Mouse (Mus musculus) A20 (cell line): ENCODE measurements around the gene Prpf8.

Source experiments
- DNase-seq: peaks from one replicate; pipeline ENCODE4 v3.0.0-alpha.2; 2011; ENCODE audit warnings: low read depth, low spot score

The Prpf8 gene

DNA sequence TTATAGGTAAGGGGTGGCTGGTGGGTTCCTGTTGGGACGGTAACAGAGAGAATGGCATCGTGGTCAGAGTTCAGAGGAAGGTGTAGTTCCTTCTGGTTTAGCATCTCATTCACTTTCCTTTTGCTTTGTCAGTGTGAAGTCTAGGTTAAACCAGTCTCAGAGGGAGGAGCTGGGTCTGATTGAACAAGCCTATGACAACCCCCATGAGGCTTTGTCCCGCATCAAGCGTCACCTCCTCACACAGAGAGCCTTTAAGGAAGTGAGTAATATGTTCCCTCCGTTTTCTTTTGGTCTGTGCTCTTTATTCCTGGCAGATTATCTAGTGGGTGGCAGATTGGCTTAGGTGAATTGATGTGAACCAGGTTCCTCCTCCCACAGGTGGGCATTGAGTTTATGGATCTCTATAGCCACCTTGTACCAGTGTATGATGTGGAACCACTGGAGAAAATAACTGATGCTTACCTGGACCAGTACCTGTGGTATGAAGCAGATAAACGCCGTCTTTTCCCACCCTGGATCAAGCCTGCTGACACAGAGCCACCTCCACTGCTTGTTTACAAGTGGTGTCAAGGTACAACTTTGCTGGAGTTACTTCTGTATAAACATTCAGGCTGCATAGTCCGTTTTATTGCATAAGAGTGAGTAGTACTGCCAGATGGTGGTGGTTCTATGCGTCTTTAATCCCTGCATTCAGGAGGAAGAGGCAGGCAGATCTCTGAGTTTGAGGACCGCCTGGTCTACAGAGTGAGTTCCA lies 7.9 kb downstream of the Prpf8 start:
- DNase-seq = no peak

DNA sequence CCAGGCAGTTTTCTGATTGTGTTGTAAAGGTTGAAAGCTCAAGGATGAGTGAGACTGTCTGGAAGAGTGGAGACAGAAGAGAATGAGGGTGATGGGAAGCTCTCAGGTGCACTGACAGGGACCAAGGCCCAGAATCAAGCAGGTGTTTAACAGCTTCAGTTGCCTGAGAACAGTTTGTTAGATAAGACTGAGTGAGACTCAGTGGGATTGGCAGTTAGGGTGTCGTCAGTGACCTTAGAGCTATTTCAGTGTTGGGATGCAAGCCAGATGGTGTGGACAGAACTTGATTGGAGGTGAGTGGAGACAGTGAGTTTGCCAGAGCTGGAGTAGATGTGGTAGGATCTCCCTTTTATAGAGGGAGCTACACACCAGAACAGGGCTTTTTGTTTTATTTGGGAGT lies 11.5 kb downstream of the Prpf8 start:
- DNase-seq = no peak

GRCm38 (mm10) chr11:75508162-75508561 lies 21.5 kb downstream of the Prpf8 start:
- DNase-seq = no peak

DNA sequence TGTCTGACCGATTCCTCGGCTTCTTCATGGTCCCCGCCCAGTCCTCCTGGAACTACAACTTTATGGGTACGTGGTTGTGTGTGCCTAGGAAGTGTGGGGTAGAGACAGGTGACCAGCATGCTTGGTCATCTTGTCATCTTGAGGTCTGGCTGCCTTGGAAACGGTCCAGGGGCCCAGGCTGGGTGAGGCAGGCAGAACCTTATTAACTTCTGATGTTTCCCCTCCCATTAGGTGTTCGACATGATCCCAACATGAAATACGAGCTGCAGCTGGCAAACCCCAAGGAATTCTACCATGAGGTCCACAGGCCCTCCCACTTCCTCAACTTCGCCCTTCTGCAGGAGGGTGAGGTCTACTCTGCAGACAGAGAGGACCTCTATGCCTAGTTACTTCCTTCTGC lies 22.3 kb downstream of the Prpf8 start:
- no peak for DNase-seq

- DNase-seq = no peak
Measured at GRCm38 (mm10) chr11:75509741-75510626, 23.4 kb downstream of the Prpf8 start, which contains the start of gene Rilp. Gene Rilp (plus strand): TSS chr11:75510094.

- peak; percentile 89 for DNase-seq
Measured at GRCm38 (mm10) chr11:75510627-75510993, 24.0 kb downstream of the Prpf8 start.

DNA sequence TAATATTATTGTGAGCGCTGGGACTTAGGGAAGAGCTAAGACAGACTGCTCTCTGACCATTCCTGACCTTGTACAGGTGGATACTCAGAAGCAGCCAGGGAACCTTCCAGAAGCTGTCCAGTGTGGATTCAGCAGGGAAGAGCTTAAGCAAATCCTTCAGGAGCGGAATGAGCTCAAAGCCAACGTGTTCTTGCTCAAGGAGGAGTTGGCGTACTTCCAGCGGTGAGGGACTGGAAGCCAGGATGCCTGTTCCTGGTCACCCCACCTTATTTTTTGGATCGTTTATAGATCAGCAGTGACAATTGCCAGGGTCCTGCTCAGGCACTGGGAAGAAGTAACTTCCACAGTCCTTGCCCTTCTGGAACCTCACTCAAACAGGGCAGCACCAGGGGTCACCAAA lies 24.6 kb downstream of the Prpf8 start:
- DNase-seq = no peak

DNA sequence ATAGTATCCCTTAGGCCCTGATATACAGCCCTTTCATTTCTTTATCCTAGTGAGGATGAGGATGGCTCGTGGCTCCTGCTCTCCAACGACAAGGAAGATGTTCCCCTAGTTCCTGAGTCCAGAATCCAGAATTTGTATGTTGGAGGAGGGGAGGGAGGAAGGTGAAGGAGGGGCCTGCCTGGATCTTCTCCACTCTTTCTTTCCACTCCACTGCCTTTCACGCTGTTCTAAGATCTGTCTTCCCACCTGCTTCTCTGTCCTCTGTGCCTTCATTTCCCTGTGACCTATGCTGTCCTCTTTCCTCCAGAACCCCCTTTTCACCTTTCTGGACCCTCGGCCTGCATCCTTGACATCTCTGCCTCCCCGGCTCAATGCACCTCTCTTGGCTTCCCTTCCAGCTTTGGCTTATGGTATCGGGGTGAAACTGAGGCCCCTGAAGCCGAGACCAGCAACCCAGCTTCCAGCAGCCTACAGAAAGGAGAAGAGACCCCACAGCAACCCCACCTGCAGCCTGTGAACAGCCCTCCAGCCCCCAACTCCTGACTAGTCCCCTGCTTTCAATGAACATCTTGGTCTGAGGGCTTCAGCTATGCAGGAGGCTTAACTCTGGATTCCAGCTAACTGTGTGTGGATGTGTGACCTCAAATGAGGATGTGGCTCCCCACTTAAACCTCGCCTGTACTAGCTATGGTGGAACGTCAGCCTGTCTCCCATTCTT lies 25.8 kb downstream of the Prpf8 start:
- no peak for DNase-seq

DNA sequence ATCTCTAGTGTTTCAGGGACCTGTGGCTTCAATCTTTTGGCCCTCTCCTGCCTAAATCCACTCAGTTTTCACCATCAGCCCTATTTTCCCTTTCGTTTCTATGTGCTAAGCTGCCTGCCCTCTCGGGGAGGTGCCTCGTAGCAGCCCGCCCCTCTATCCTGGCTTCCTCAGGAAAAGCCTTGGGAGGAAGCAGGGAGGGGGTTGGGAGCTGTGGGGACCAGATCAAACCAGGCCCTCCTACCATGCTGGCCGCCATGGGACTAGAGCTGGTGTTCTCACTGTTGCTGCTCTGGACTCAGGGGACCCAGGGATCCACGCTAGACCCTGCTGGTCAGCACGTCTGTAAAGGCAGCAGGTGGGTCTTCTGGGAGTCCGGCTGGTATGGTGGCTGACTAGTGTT lies 26.7 kb downstream of the Prpf8 start, which contains the start of gene Scarf1:
Gene Scarf1, plus strand, starts transcription at position 205 of the 400 bp plus-strand sequence.
- no peak for DNase-seq

DNA sequence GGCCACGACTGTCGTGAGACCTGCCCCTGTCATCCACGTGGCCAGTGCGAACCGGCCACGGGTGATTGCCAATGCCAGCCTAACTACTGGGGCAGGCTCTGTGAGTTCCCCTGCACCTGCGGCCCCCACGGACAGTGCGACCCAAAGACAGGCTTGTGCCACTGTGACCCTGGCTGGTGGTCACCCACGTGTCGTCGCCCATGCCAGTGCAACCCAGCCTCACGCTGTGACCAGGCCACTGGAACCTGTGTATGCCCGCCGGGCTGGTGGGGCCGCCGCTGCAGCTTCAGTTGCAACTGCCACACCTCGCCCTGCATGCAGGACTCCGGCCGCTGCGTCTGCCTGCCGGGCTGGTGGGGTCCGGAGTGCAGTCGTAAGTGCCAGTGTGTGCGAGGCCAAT lies 28.6 kb downstream of the Prpf8 start:
- DNase-seq = no peak

- no peak for DNase-seq
Measured at GRCm38 (mm10) chr11:75519834-75520633, 33.4 kb downstream of the Prpf8 start.

- DNase-seq = no peak
Measured at GRCm38 (mm10) chr11:75521609-75522008, 35.0 kb downstream of the Prpf8 start.

DNA sequence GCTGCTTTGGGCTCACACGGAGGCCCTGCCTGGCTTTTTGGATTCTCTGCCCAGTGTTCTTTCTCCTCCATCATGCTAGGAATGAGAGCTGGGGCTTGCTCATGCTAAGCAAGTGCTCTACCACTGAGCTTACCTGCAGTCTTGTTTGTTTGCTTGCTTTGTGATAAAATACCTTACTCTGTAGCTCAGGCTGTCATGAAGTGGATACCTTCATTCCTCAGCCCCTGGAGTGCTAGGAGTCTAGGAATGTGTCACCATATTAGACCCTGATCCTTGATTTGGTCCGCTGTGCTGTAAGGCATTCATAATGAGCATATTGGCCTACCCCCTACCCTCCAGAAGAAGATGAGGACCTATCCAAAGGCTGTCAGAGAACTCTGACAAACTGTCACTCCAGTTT lies 36.2 kb downstream of the Prpf8 start:
- no peak for DNase-seq

- no peak for DNase-seq
Measured at GRCm38 (mm10) chr11:75525531-75526125, 39.0 kb downstream of the Prpf8 start.

DNA sequence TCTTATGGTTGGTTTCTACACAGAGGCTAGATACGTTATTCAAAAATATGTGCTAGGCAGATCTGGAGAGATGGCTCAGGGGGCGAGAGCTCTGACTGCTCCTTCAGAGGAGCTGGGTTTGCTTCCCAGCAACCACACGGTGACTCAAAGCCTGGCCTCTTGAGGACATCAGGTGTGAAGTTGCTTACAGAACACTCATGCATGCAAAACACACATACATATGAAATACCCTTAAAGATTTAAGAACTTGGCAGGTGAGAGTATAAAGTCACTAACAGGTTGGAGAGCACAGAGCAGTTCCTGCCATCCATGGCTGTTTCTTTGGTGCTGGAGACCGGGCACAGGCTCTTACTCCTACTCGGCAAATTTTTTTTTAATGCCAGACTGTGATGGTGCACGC lies 40.3 kb downstream of the Prpf8 start:
- DNase-seq = peak; percentile 87

- no peak for DNase-seq
Measured at GRCm38 (mm10) chr11:75529771-75530170, 43.2 kb downstream of the Prpf8 start.

GRCm38 (mm10) chr11:75530325-75530724 lies 43.7 kb downstream of the Prpf8 start:
- peak; percentile 92 for DNase-seq

GRCm38 (mm10) chr11:75530845-75531373 lies 44.3 kb downstream of the Prpf8 start:
- no peak for DNase-seq

- peak; percentile 96 for DNase-seq
Measured at GRCm38 (mm10) chr11:75531469-75532242, 45.0 kb downstream of the Prpf8 start, which contains the start of gene Slc43a2. Gene Slc43a2 (plus strand): TSS chr11:75531694.
